Mouse (Mus musculus): Measurements from ENCODE around the gene Srgap1. TPM values are rescaled to one million over a fixed set of nuclear protein-coding genes. Genes with fewer than 3 reads are reported as not detected.

Srgap1 gene
- polyA plus RNA-seq, 1 experiment, result 1.2 TPM

GRCm38 (mm10) chr10:121845677-121846076 lies 201.4 kb downstream of the Srgap1 start:
- no peak overlapping the region for H3K4me3 ChIP-seq
- TF ChIP-seq MYOG (IDR thresholded peaks at IDR 0.05; ENCODE audit: control insufficient read depth in 1 of 3, insufficient read depth in 1 of 3, insufficient read length in 2 of 3, low read depth in 2 of 3) (no peak), CEBPB (IDR thresholded peaks at IDR 0.05; ENCODE audit: insufficient read depth, poor library complexity, severe bottlenecking) (no peak), POLR2A (IDR thresholded peaks at IDR 0.05; ENCODE audit: insufficient read length, low read depth) (no peak), TCF3 (IDR thresholded peaks at IDR 0.05; ENCODE audit: insufficient read length, low read depth) (no peak), MAX (IDR thresholded peaks at IDR 0.05; ENCODE audit: low read depth) (no peak), MYOD1 (IDR thresholded peaks at IDR 0.05; ENCODE audit: control insufficient read depth in 1 of 3, insufficient read length in 2 of 3, low read depth in 2 of 3) (no peak)
- no peaks in the 10 kb centered on the region for H3K36me3 ChIP-seq (ENCODE audit: control insufficient read depth, insufficient read depth)
- no peak overlapping the region for H3ac ChIP-seq (ENCODE audit: control insufficient read depth, insufficient read length)
- H3K4me2 ChIP-seq (ENCODE audit: low read depth), result no peak overlapping the region
- no peaks in the 10 kb centered on the region for H3K79me2 ChIP-seq (ENCODE audit: control insufficient read depth, insufficient read depth)
- no peaks in the 10 kb centered on the region for H3K27me3 ChIP-seq (ENCODE audit: control insufficient read depth, insufficient read depth, insufficient read length)

GRCm38 (mm10) chr10:121837166-121837898 lies 209.8 kb downstream of the Srgap1 start:
- Histone ChIP-seq H3ac (ENCODE audit: control insufficient read depth, insufficient read length) (no peak overlapping the region), H3K79me2 (ENCODE audit: control insufficient read depth, insufficient read depth) (no peaks in the 10 kb centered on the region), H3K4me2 (ENCODE audit: low read depth) (peak overlapping the region; percentile 54), H3K4me3 (no peak overlapping the region), H3K36me3 (ENCODE audit: control insufficient read depth, insufficient read depth) (no peaks in the 10 kb centered on the region), H3K27me3 (ENCODE audit: control insufficient read depth, insufficient read depth, insufficient read length) (no peaks in the 10 kb centered on the region)
- TF ChIP-seq MYOG (IDR thresholded peaks at IDR 0.05; ENCODE audit: control insufficient read depth in 1 of 3, insufficient read depth in 1 of 3, insufficient read length in 2 of 3, low read depth in 2 of 3), result no peak
- no peak for TF ChIP-seq CEBPB (IDR thresholded peaks at IDR 0.05; ENCODE audit: insufficient read depth, poor library complexity, severe bottlenecking)
- TF ChIP-seq TCF12 (IDR thresholded peaks at IDR 0.05; ENCODE audit: insufficient read depth, poor library complexity, severe bottlenecking), result no peak
- no peak for TF ChIP-seq REST (IDR thresholded peaks at IDR 0.05; ENCODE audit: insufficient read depth, insufficient read length)
- TF ChIP-seq USF1 (IDR thresholded peaks at IDR 0.05; ENCODE audit: low read depth), result no peak
- no peak for TF ChIP-seq E2F4 (IDR thresholded peaks at IDR 0.05; ENCODE audit: insufficient read depth)
- no peak for TF ChIP-seq POLR2A (IDR thresholded peaks at IDR 0.05; ENCODE audit: insufficient read length, low read depth)
- TF ChIP-seq MYOD1 (IDR thresholded peaks at IDR 0.05; ENCODE audit: control insufficient read depth in 1 of 3, insufficient read length in 2 of 3, low read depth in 2 of 3), result no peak
- no peak for TF ChIP-seq SRF (IDR thresholded peaks at IDR 0.05; ENCODE audit: control insufficient read depth, insufficient read length, low read depth)
- TF ChIP-seq POLR2AphosphoS2 (IDR thresholded peaks at IDR 0.05; ENCODE audit: insufficient read length, low read depth), result no peak
- no peak for TF ChIP-seq MAX (IDR thresholded peaks at IDR 0.05; ENCODE audit: low read depth)
- TF ChIP-seq TCF3 (IDR thresholded peaks at IDR 0.05; ENCODE audit: insufficient read length, low read depth), result no peak

GRCm38 (mm10) chr10:121836507-121837165 lies 210.5 kb downstream of the Srgap1 start:
- TF ChIP-seq TCF12 (IDR thresholded peaks at IDR 0.05; ENCODE audit: insufficient read depth, poor library complexity, severe bottlenecking) (no peak), E2F4 (IDR thresholded peaks at IDR 0.05; ENCODE audit: insufficient read depth) (no peak), POLR2AphosphoS2 (IDR thresholded peaks at IDR 0.05; ENCODE audit: insufficient read length, low read depth) (no peak), TCF3 (IDR thresholded peaks at IDR 0.05; ENCODE audit: insufficient read length, low read depth) (no peak), MYOG (IDR thresholded peaks at IDR 0.05; ENCODE audit: control insufficient read depth in 1 of 3, insufficient read depth in 1 of 3, insufficient read length in 2 of 3, low read depth in 2 of 3) (no peak), MYOD1 (IDR thresholded peaks at IDR 0.05; ENCODE audit: control insufficient read depth in 1 of 3, insufficient read length in 2 of 3, low read depth in 2 of 3) (no peak), SRF (IDR thresholded peaks at IDR 0.05; ENCODE audit: control insufficient read depth, insufficient read length, low read depth) (no peak), REST (IDR thresholded peaks at IDR 0.05; ENCODE audit: insufficient read depth, insufficient read length) (no peak), POLR2A (IDR thresholded peaks at IDR 0.05; ENCODE audit: insufficient read length, low read depth) (no peak), MAX (IDR thresholded peaks at IDR 0.05; ENCODE audit: low read depth) (no peak), CEBPB (IDR thresholded peaks at IDR 0.05; ENCODE audit: insufficient read depth, poor library complexity, severe bottlenecking) (no peak), USF1 (IDR thresholded peaks at IDR 0.05; ENCODE audit: low read depth) (no peak)
- Histone ChIP-seq H3K4me3 (no peak overlapping the region), H3ac (ENCODE audit: control insufficient read depth, insufficient read length) (no peak overlapping the region), H3K27me3 (ENCODE audit: control insufficient read depth, insufficient read depth, insufficient read length) (no peaks in the 10 kb centered on the region), H3K4me2 (ENCODE audit: low read depth) (peak overlapping the region; percentile 54), H3K79me2 (ENCODE audit: control insufficient read depth, insufficient read depth) (no peaks in the 10 kb centered on the region), H3K36me3 (ENCODE audit: control insufficient read depth, insufficient read depth) (no peaks in the 10 kb centered on the region)

DNA sequence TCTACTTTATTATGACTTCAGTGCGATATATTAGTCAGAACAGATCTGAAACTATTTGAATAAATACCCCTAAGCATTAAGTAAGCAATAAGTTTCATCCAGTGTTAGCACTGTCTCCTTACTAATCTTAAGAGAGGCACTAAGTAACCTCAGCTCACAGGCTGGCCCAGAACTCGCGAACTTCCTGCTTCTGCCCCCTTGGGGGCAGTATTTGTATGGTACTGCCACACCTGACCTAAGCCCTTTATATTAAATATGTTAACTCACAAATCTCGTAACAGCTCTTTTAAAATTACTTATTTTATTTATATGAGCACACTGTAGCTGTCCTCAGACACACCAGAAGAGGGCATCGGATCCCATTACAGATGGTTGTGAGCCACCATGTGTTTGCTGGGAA lies 213.7 kb downstream of the Srgap1 start:
- no peak overlapping the region for H3ac ChIP-seq (ENCODE audit: control insufficient read depth, insufficient read length)
- no peaks in the 10 kb centered on the region for H3K79me2 ChIP-seq (ENCODE audit: control insufficient read depth, insufficient read depth)
- H3K4me3 ChIP-seq, result no peak overlapping the region
- no peaks in the 10 kb centered on the region for H3K27me3 ChIP-seq (ENCODE audit: control insufficient read depth, insufficient read depth, insufficient read length)
- H3K4me2 ChIP-seq (ENCODE audit: low read depth), result no peak overlapping the region
- H3K36me3 ChIP-seq (ENCODE audit: control insufficient read depth, insufficient read depth), result no peaks in the 10 kb centered on the region
- TF ChIP-seq MYOD1 (IDR thresholded peaks at IDR 0.05; ENCODE audit: control insufficient read depth in 1 of 3, insufficient read length in 2 of 3, low read depth in 2 of 3), result no peak
- no peak for TF ChIP-seq TCF3 (IDR thresholded peaks at IDR 0.05; ENCODE audit: insufficient read length, low read depth)
- no peak for TF ChIP-seq E2F4 (IDR thresholded peaks at IDR 0.05; ENCODE audit: insufficient read depth)
- no peak for TF ChIP-seq POLR2A (IDR thresholded peaks at IDR 0.05; ENCODE audit: insufficient read length, low read depth)
- no peak for TF ChIP-seq TCF12 (IDR thresholded peaks at IDR 0.05; ENCODE audit: insufficient read depth, poor library complexity, severe bottlenecking)
- no peak for TF ChIP-seq POLR2AphosphoS2 (IDR thresholded peaks at IDR 0.05; ENCODE audit: insufficient read length, low read depth)
- TF ChIP-seq REST (IDR thresholded peaks at IDR 0.05; ENCODE audit: insufficient read depth, insufficient read length), result no peak
- TF ChIP-seq MYOG (IDR thresholded peaks at IDR 0.05; ENCODE audit: control insufficient read depth in 1 of 3, insufficient read depth in 1 of 3, insufficient read length in 2 of 3, low read depth in 2 of 3), result no peak
- TF ChIP-seq USF1 (IDR thresholded peaks at IDR 0.05; ENCODE audit: low read depth), result no peak
- TF ChIP-seq SRF (IDR thresholded peaks at IDR 0.05; ENCODE audit: control insufficient read depth, insufficient read length, low read depth), result no peak
- no peak for TF ChIP-seq MAX (IDR thresholded peaks at IDR 0.05; ENCODE audit: low read depth)
- TF ChIP-seq CEBPB (IDR thresholded peaks at IDR 0.05; ENCODE audit: insufficient read depth, poor library complexity, severe bottlenecking), result no peak

Measured in myocyte (in vitro differentiated cells).